Mouse (Mus musculus) frontal cortex, postnatal 25 days (tissue): Measurements from ENCODE around the gene Kmt2b.

Experiments used
- DNase-seq, 2 experiments: peaks; one replicate each; pipeline ENCODE4 v3.0.0; 2022; ENCODE audit warnings: low spot score in 2 of 2

Gene Kmt2b

DNA sequence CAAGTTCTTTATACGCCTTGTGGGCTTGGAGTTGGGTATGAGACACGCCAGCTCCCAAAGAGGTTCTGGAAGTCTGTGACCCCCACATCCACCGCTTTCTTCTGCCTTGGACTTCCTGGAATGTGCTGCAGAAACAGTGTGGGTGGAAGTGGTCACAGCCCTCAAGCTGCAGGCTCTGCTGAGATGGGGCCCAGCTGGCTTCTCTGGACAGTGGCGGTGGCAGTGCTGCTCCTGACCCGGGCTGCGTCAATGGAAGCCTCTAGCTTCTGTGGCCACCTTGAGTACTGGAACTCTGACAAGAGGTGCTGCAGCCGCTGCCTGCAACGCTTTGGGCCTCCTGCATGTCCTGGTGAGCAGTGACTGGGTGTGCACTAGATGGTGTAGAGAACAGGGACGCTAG, 22.5 kb downstream of the Kmt2b start:
- no peak for DNase-seq

DNA sequence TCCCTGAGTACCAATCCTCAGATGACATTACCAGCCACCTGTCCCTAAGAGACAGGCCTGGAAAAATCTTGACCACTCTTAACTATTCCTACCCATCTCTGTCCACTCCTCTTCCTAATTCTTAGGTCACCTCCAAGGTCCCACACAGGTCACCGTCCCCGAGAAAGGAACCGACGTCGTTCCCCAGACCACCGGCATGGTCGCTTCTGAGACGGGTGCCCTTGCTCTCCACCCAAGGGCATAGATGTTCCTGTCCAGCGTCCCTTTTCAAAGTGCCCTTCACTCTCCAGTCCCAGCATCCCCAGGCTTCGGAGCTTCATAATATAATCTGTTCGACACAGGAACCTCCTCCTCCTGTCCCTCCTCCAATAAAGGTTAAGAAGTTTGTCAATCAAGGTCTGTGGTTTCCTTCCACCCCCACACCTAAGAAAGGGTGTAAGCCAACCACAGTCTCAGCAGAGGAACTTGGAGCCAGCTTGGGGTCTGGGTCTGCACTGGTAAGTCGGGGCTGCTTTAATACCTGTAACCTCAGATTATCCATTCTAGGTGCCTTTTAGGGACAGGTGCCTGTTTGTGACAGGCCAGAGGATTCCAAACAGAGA, 23.5 kb downstream of the Kmt2b start, which contains the start of gene Igflr1:
TSS of gene Igflr1 (plus strand) at position 458 of the 602 bp plus-strand sequence.
- no peak for DNase-seq

- DNase-seq, result no peak
Observed at GRCm38 (mm10) chr7:30563906-30564280, 24.6 kb downstream of the Kmt2b start.

DNA sequence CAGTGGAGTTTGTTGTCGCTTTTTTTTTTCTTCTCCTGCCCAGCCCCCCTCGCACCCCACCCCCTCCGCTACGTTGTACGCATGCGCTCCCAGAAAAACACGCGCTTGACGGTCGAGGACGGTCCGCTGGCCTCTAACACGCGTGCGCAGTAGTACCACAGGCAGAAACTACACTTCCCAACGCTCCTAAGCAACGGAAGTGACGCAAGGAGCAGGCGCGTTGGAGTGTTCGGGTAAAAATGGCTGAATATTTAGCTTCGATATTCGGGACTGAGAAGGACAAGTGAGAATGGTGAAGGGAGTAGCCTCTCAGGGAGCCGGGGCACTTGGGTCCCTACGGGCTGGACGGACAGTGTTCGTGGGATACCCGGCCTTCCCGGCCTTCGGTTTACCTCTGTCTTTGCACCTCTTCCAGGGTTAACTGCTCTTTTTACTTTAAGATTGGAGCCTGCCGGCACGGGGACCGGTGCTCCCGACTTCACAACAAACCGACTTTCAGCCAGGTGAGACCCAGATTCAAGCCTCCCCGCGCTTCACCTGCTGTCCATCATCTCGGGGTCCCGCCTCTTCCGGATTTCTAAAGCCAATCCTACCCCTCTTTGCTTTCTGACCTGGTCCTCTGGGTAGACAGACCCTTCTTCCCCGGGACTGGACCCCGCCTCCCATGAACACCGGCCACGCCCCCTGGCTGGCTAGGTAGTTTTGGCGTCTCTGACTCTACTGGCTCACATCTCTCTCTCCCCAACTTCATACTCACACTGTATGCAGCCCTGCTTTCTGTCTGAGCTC, 25.2 kb downstream of the Kmt2b start, which contains the start of the genes U2af1l4, Gm49396 and Psenen:
TSS of gene U2af1l4 (plus strand) at position 185 of the 789 bp plus-strand sequence.
TSS of gene Gm49396 (plus strand) at position 228 of the 789 bp plus-strand sequence.
TSS of gene Psenen (minus strand) at position 511 of the 789 bp plus-strand sequence.
- peak; percentile 82 to 92 for DNase-seq

- no peak for DNase-seq
Observed at GRCm38 (mm10) chr7:30562526-30563116, 25.9 kb downstream of the Kmt2b start.

GRCm38 (mm10) chr7:30560296-30560695, 28.2 kb downstream of the Kmt2b start:
- DNase-seq, result no peak

- peak; percentile 88 to 96 for DNase-seq
Observed at GRCm38 (mm10) chr7:30559443-30559954, 29.0 kb downstream of the Kmt2b start, which contains the start of gene Lin37. TSS of gene Lin37 (minus strand) at chr7:30559838.

GRCm38 (mm10) chr7:30558656-30559442, 29.7 kb downstream of the Kmt2b start:
- DNase-seq, result no peak

- DNase-seq, result no peak
Observed at GRCm38 (mm10) chr7:30557901-30558514, 30.5 kb downstream of the Kmt2b start.

DNA sequence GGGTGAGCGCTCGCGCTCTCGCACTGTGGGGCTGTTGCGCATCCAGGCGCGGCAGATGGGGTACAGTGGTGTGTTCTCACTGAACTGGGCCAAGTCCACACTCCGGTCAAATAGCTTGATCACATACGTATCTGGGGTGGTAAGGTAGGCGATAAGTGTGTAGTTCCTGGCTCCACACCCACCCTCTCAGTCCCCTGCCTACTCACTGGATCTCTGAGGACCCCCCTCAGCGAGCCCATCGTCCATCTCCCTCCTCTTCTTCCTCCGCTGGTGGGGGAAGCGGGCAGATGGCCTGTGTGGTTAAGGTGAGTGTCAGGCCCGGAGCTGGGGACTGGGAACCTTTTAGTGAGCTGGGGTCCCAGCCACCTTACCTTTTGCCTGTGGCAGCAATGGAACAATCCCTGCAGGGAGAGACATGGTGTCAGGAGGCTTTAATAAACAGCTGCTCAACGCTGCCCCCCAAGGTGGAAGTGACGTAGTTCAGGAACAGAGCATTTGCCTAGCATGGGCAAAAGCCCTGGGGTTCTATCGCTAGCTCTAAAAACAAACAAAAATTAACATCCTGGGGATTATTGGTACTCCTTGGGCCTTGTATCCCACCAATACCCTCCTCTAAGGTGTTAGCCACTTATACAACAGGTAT, 31.5 kb downstream of the Kmt2b start:
- DNase-seq, result no peak

- DNase-seq, result no peak
Observed at GRCm38 (mm10) chr7:30553810-30554584, 34.5 kb downstream of the Kmt2b start.

DNA sequence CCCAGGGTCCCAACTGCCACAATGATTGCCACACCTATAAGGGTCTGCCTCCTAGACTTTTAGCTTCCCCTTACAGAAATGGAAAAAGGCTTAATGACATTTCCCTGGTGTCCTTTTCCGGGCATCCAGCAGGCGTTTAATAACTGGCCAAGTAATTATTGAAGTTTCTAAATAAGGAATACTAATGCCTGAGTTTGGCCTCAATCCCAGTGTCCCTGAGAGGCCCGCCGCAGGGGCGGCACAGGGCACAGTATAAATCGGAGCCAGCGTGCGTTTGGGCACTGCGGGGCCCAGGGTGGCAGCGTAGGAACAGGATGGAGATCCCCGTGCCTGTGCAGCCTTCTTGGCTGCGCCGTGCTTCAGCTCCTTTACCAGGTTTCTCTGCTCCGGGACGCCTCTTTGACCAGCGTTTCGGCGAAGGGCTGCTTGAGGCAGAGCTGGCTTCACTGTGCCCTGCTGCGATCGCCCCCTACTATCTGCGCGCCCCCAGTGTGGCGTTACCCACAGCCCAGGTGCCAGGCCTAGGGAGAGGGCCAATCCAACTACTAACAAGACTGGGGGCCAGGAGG, 35.4 kb downstream of the Kmt2b start:
- DNase-seq, result no peak

GRCm38 (mm10) chr7:30552102-30553020, 36.2 kb downstream of the Kmt2b start, which contains the start of the genes Hspb6 and Proser3:
TSS of gene Hspb6 (plus strand) at chr7:30552178.
TSS of gene Proser3 (minus strand) at chr7:30552299.
- DNase-seq, result peak; percentile 92 to 93

DNA sequence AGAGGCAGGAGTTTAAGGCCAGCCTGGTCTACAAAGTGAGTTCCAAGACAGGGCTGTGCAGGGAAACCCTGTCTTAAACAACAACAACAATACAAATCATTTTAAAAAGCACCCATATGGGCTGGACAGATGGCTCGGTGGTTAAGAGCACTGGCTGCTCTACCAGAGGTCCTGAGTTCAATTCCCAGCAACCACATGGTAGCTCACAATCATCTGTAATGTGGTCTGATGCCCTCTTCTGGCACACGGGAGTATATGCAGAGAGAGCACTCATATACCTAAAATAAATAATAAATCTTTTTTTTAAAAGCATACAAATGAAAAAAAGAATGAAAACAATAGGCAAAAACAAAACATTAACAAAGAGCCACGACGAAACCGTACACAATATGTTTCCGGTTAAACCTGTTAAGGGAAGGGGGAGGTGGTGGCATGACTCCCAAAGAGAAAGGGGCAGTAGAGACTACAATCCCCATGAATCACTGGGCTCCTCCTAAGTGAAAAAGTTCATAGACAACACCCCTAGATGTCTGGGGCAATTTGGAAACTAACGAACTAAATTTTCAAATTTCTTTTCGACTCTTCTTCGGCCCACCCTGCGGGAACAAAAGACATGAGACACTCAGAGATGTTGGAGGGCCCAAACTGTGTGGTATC, 37.0 kb downstream of the Kmt2b start:
- no peak for DNase-seq

DNA sequence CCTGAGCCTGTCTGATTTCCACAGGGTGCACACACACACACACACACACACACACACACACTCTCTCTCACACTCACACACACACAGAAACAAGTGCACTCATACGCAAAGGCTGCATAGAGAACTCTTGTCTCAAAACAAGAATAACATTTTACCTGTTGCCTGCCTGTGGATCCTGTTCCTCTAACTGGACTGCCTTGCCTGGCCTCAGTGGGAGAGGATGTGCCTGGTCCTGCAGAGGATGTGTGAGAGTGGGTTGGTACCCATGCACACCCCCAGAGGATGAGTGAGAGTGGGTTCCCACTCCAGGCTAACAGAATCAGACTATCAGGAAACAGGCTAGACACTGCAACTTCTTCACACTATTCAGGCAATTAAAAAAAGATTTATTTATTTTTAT, 37.9 kb downstream of the Kmt2b start:
- no peak for DNase-seq

GRCm38 (mm10) chr7:30549880-30550279, 38.6 kb downstream of the Kmt2b start:
- no peak for DNase-seq

GRCm38 (mm10) chr7:30544327-30544726, 44.2 kb downstream of the Kmt2b start:
- DNase-seq, result no peak

DNA sequence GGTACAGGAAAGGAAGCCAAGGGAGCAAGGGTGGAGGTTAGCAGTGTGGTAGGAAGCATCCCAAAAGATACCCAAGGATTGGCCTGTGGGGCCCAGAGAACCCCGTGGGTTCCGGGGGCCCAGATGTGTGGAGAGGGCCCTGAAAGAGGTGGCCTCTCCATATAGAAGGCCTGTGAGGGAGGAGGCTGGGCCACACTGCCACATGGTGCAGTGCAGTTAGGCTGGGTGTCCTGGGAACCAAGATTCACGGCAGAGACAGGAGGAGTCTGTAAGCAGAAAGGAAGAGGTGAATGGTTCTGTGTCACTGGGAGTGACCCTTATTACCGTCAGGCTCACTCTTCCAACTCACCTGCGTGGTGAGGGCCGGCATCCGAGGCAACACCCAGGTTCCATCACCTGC, 48.0 kb downstream of the Kmt2b start:
- no peak for DNase-seq
